Mouse (Mus musculus) hindbrain, embryonic 14.5 days (tissue): ENCODE data around the gene Usp16. TPM values are rescaled to one million over a fixed set of nuclear protein-coding genes. Genes with fewer than 3 reads are reported as not detected.

Experiments
- ATAC-seq: fragments of 200-750 bp; cut with Nextera tagmentation; 2 replicates; pipeline ENCODE4 v1.8.0; 2017; ENCODE audit warnings: moderate number of reproducible peaks, mild to moderate bottlenecking, moderate TSS enrichment, moderate library complexity; ENCODE audit not compliant: low FRiP score
- DNase-seq: peaks from one replicate; pipeline ENCODE4 v3.0.0-alpha.2; 2015; ENCODE audit warnings: low spot score
- H3K27ac ChIP-seq: fragments of 300-500 bp; sonication (generic); 2 replicates; pipeline ENCODE4 v1.5.1; 2014; ENCODE audit warnings: mild to moderate bottlenecking, moderate library complexity
- H3K27me3 ChIP-seq: fragments of 300-500 bp; sonication (generic); 2 replicates; pipeline ENCODE4 v1.6.1; 2014; ENCODE audit warnings: mild to moderate bottlenecking, low read length, mixed read lengths; ENCODE audit not compliant: control insufficient read depth, insufficient read depth
- H3K36me3 ChIP-seq: fragments of 300-500 bp; sonication (generic); replicated peaks from 2 replicates; pipeline ENCODE4 v1.6.1; 2014; ENCODE audit not compliant: control insufficient read depth, insufficient read depth
- H3K4me1 ChIP-seq: fragments of 300-500 bp; sonication (generic); replicated peaks from 2 replicates; pipeline ENCODE4 v1.6.1; 2014; ENCODE audit warnings: antibody characterized with exemption, low read length, mixed read lengths; ENCODE audit not compliant: control insufficient read depth, insufficient read depth
- H3K4me2 ChIP-seq: fragments of 300-500 bp; sonication (generic); replicated peaks from 2 replicates; pipeline ENCODE4 v1.6.1; 2014; ENCODE audit warnings: mild to moderate bottlenecking, moderate library complexity
- H3K4me3 ChIP-seq: fragments of 300-500 bp; sonication (generic); replicated peaks from 2 replicates; pipeline ENCODE4 v1.5.1; 2014; ENCODE audit warnings: mild to moderate bottlenecking, low read length
- H3K9ac ChIP-seq: fragments of 300-500 bp; sonication (generic); 2 replicates; pipeline ENCODE4 v1.6.1; 2014
- H3K9me3 ChIP-seq: fragments of 300-500 bp; sonication (generic); 2 replicates; pipeline ENCODE4 v1.6.1; 2016; ENCODE audit warnings: low read length; ENCODE audit not compliant: control insufficient read depth
- WGBS: fragments of 180-500 bp; shearing (Covaris S2); extraction: QIAGEN DNeasy Blood & Tissue Kit; methylation state at CpG from one replicate; pipeline ENCODE4 v1.1.7; 2014; 5-methylcytosine and 5-hydroxymethylcytosine counted together
- polyA plus RNA-seq: library from polyadenylated mRNA; unstranded; fragments of >200 nt; fragmentation: Nextera tagmentation; extraction: Ambion mirVana; gene quantifications from 2 replicates; pipeline ENCODE4 v1.2.1, GENCODE M21; 2014

Usp16 gene
- polyA plus RNA-seq: 41.8 and 52.1 TPM in 2 replicates

DNA sequence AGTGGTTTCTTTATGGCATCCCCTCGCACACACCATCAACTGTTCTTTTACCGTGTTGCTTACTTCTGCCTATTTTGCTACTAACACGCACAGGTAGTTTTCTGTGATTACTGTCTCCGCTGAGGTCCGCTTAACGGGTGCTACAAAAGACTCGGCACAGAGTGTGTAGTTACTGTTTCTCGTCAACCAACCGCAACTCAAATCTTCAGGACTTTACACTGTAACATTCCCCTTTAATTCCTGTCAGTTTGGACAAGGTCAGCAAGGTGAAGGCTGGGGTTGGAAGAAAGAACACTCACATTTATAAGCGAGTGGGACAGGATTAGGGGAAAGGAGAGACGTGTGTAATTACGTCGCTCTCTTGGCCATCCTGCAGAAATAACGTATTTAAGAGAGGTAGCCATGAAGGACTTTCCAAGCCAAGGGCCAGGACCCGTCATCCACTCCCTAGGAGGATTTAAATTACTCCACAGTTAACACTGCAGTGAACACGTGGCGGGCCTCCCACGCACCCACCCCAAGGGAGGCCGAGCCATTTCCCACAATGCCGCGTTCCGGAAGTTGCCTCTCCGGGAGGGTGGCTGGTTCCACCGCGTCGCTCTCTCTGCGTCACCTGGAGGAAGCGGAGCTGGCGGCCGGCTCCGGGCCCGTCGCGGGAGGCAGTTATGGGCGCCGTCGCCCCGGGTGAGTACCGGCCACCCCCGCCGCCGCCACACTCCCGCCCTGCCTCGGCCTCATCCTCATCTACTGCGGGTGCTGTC, at the start of gene Usp16:
Usp16 (plus strand) TSS at position 285 of the 761 bp plus-strand sequence.
- ATAC-seq: peak; percentile 98
- DNase-seq: peak; percentile 96
- 10% methylated on average over 45 of the region's 45 CpGs for WGBS

DNA sequence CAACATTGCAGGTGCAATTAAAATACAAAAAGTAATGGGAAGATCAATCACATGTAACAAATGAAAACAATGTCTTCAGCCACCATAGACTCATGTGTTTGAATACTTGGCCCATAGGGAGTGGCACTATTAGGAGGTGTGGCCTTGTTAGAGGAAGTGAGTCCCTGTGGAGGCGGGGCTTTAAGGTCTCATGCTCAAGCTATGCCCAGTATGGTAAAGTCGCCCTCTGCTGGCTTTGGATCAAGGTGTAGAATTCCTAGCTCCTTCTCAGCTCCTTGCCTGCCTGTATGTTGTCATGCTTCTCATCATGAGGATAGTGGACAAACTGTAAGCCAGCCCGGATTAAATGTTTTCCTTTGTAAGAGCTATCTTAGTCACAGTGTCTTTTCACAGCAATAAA, 49.5 kb upstream of the Usp16 start:
- ATAC-seq: no peak
- Histone ChIP-seq H3K27me3 (no peaks in the 10 kb centered on the region), H3K9me3 (no peaks in the 10 kb centered on the region), H3K9ac (no peak overlapping the region), H3K4me2 (no peak overlapping the region), H3K4me3 (no peak overlapping the region), H3K4me1 (no peaks in the 10 kb centered on the region), H3K36me3 (peaks cover 95% of the 10 kb centered on the region), H3K27ac (no peak overlapping the region)
- WGBS: 85% methylated on average over 3 of the region's 3 CpGs
- DNase-seq: no peak

More for the DNA sequence above, at the start of gene Usp16:
- peaks cover 10% of the 10 kb centered on the region for H3K36me3 ChIP-seq
- no peaks in the 10 kb centered on the region for H3K9me3 ChIP-seq
- H3K4me2 ChIP-seq: peak within 1 kb of the TSS; percentile 96
- no peaks in the 10 kb centered on the region for H3K27me3 ChIP-seq
- H3K9ac ChIP-seq: peak within 1 kb of the TSS; percentile 86
- H3K27ac ChIP-seq: peak within 1 kb of the TSS; percentile 68
- peaks cover 23% of the 10 kb centered on the region for H3K4me1 ChIP-seq
- H3K4me3 ChIP-seq: peak within 1 kb of the TSS; percentile 52

DNA sequence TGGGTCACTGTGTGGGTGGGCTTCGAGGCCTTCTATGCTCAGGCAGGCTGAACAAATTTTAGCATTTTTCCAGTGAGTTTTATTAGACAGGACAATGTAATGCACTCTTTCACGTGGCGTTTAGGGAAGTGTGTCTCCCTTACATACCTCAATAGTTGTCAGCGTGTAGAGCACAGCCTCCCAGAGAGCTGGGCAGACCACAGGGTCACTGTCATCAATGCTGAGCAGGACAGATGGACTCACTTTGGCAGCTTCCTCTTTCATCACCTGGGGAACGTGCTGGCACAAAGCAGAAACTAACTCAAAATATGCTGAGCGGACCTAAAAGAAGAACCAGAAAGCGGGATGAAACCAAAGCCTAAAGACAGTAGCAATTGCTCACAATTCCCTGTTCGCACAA, 33.8 kb upstream of the Usp16 start:
- no peak overlapping the region for H3K9ac ChIP-seq
- peaks cover 15% of the 10 kb centered on the region for H3K9me3 ChIP-seq
- DNase-seq (no peak), ATAC-seq (no peak)
- WGBS: 95% methylated on average over 8 of the region's 8 CpGs
- H3K27ac ChIP-seq: no peak overlapping the region
- H3K4me3 ChIP-seq: no peak overlapping the region
- no peaks in the 10 kb centered on the region for H3K27me3 ChIP-seq
- H3K4me2 ChIP-seq: no peak overlapping the region
- H3K36me3 ChIP-seq: peaks cover 98% of the 10 kb centered on the region
- no peaks in the 10 kb centered on the region for H3K4me1 ChIP-seq

DNA sequence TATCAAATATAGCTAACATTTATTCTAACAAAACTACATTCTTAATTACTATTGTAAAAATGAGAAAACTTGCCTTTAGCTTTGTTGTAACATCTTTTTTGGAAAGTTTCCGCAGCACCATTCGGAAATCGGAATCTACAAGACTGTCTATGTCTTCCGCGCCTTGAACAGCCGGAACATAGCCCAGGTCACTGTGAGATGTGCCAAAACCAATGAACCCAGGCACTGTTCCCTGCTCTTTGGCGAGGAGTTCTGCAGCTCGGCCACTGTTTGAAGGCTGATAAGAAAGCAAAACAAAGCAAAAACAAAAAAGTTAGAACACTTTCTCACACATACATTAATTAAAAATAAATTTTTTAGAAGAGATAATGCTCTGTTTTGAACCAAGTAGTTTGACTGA, 27.0 kb upstream of the Usp16 start:
- H3K36me3 ChIP-seq: peaks cover 46% of the 10 kb centered on the region
- H3K4me3 ChIP-seq: no peak overlapping the region
- no peak overlapping the region for H3K4me2 ChIP-seq
- DNase-seq: no peak
- H3K27me3 ChIP-seq: no peaks in the 10 kb centered on the region
- H3K27ac ChIP-seq: no peak overlapping the region
- H3K9ac ChIP-seq: no peak overlapping the region
- no peak for ATAC-seq
- peaks cover 10% of the 10 kb centered on the region; the same call in 1 of the 2 replicates for H3K4me1 ChIP-seq
- 94% methylated on average over 8 of the region's 8 CpGs for WGBS
- H3K9me3 ChIP-seq: no peaks in the 10 kb centered on the region

DNA sequence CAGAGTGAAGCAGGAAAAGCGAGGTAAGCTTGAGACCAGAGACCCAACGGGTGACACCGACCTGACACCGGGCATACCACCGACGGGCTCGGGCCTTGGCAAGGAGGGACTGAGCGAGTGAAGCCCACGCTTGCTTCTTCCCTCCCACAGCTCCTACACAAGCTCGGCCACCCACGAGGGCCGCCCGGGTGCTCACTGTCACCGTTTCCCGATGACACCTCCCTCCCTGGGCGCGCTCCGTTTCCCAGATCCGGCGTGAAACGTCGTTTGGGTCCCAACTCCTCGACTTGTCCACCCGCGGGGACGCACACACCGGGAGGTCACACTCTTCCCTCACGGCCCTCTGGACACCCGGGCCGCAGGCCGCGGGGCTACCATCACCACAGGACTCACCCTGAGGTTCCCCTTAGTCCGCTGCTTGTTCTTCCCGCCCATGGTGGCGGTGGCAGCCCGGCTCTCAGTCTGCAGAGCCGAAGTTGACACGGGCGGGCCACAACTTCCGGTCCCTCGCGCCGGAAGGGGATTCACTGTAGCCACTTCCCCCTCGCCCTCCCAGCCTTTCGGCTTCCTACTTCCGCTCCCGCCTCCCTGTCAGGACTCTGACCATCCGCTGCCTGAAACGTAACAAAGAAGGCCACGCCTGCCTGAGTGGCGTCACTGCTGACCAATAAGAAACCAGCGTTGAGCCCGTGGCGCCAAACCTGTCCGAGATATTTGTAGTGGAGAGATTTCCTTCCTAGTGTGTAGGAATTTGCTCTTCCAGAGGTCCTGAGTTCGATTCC, 22.3 kb upstream of the Usp16 start, which contains the start of gene Ltn1:
Ltn1 (minus strand) TSS at position 580 of the 782 bp plus-strand sequence.
- no peaks in the 10 kb centered on the region for H3K36me3 ChIP-seq
- WGBS: under 1% methylated on average over 56 of the region's 56 CpGs
- no peaks in the 10 kb centered on the region for H3K9me3 ChIP-seq
- H3K4me2 ChIP-seq: peak within 1 kb of the TSS; percentile 83
- H3K4me3 ChIP-seq: peak within 1 kb of the TSS; percentile 84
- H3K4me1 ChIP-seq: peaks cover 10% of the 10 kb centered on the region; the same call in 1 of the 2 replicates
- H3K9ac ChIP-seq: peak within 1 kb of the TSS; percentile 76
- DNase-seq (peak; percentile 99), ATAC-seq (peak; percentile 99)
- H3K27me3 ChIP-seq: no peaks in the 10 kb centered on the region
- H3K27ac ChIP-seq: peak within 1 kb of the TSS; percentile 45; the same call in 1 of the 2 replicates

DNA sequence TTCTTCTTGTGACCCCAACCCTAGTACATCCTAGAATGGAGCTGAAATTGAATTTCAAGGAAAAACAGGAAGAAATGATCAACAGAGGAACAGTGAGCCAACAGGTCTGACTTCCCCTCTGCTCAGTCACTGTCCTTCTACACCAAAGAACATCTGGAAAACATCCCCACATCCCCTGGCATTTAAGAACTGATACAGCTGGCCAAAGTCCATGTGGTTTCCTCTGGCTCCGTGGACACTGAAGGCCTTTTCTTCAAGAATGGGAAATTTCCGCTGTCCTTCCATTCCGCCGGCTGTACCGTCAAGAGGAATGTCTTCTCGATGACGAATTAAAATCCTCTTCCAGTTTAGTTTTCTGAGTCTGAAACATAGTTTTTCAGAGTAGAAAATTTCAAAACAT, 20.2 kb upstream of the Usp16 start:
- H3K4me2 ChIP-seq: no peak overlapping the region
- H3K4me1 ChIP-seq: peaks cover 10% of the 10 kb centered on the region; the same call in 1 of the 2 replicates
- H3K36me3 ChIP-seq: no peaks in the 10 kb centered on the region
- H3K27ac ChIP-seq: no peak overlapping the region
- no peak overlapping the region for H3K4me3 ChIP-seq
- no peaks in the 10 kb centered on the region for H3K9me3 ChIP-seq
- no peaks in the 10 kb centered on the region for H3K27me3 ChIP-seq
- DNase-seq (no peak), ATAC-seq (no peak)
- WGBS: 96% methylated on average over 7 of the region's 7 CpGs
- H3K9ac ChIP-seq: no peak overlapping the region

DNA sequence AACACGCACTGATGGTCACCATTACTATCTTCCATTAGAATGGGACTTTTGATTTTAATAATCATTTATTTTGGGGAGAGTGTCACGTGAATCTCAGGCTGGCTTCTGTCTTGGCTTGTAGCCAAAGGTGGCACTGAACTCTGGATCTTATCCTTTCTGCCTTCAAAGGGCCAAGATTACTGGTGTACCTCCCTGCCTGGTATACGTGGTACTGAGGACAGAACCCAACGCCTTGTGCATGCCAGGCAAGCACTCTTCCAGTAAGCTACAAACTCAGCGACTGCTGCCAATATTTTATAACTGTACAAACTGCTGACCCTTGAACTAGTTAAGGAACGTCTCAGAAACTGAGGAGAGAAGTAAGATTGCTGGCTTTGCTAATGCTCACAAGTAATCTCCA, 19.6 kb upstream of the Usp16 start:
- Histone ChIP-seq H3K27me3 (no peaks in the 10 kb centered on the region), H3K27ac (no peak overlapping the region), H3K9ac (no peak overlapping the region), H3K4me1 (peaks cover 10% of the 10 kb centered on the region; the same call in 1 of the 2 replicates), H3K4me2 (no peak overlapping the region), H3K9me3 (no peaks in the 10 kb centered on the region), H3K4me3 (no peak overlapping the region), H3K36me3 (no peaks in the 10 kb centered on the region)
- DNase-seq (no peak), ATAC-seq (no peak)
- WGBS: 82% methylated on average over 6 of the region's 6 CpGs

DNA sequence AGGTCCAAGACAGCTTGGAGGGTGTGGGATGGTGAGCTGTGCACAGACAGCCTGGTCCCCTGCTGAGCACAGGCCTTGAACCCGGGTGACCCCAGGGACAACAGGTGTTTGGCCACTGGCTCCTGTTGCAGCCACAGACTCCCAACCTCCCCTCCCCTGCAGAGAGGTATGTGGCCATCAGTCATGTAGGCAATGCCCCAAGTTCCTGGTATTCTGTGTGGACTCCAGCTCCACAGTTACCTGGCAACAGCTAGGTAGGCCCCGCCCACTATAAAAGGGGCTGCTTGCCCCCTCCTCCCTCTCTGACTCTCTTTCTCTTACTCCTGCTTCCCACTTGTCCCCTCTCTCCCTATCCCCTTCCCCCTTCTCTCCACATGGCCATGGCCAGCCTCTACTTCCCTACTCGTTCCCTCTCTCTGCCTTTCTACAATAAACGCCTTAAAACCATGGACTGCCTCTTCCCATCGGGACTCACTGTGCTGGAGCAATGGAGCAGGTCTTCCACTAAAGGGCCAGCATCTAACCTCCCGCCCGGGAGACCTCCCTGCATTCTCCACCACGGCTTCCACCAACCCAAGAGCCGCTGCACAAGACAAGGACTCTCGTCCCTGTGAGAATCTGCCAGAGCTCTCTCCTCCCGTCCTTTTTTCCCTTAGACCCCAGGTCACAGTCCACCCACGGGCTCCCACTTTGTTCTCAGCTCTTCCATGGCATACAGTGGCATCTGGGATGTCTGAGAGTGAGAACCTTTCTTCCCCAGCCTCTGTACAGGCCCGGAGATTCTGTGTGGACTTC, 18.9 kb upstream of the Usp16 start:
- H3K9me3 ChIP-seq: no peaks in the 10 kb centered on the region
- peaks cover 10% of the 10 kb centered on the region; the same call in 1 of the 2 replicates for H3K4me1 ChIP-seq
- no peak overlapping the region for H3K9ac ChIP-seq
- no peak overlapping the region for H3K27ac ChIP-seq
- no peaks in the 10 kb centered on the region for H3K36me3 ChIP-seq
- H3K27me3 ChIP-seq: no peaks in the 10 kb centered on the region
- 80% methylated on average over 13 of the region's 13 CpGs for WGBS
- DNase-seq (no peak), ATAC-seq (no peak)
- H3K4me3 ChIP-seq: no peak overlapping the region
- no peak overlapping the region for H3K4me2 ChIP-seq

DNA sequence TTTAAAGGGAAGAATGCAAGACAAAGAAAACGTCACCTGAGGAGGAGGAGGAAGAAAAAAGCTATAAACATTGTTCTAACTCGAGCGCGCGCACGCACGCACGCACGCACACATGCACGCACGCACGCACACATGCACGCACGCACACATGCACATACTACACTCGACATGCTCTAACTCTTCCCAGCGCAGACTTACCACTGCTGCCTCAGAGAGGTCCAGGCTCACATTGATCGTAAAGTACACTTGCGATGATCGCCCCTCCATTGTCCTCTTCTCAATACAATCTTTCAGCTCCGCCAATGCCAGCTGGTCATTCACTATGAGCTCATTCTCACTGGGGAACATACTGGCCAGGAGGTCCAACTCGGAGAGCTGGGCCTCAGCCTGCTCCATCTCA, 17.4 kb upstream of the Usp16 start:
- no peaks in the 10 kb centered on the region for H3K9me3 ChIP-seq
- no peak overlapping the region for H3K27ac ChIP-seq
- WGBS: 93% methylated on average over 21 of the region's 21 CpGs
- DNase-seq (no peak), ATAC-seq (no peak)
- H3K36me3 ChIP-seq: no peaks in the 10 kb centered on the region
- H3K4me3 ChIP-seq: no peak overlapping the region
- H3K4me2 ChIP-seq: no peak overlapping the region
- H3K4me1 ChIP-seq: peaks cover 8% of the 10 kb centered on the region
- H3K27me3 ChIP-seq: no peaks in the 10 kb centered on the region
- H3K9ac ChIP-seq: no peak overlapping the region
